Mouse (Mus musculus): Measurements from ENCODE around the gene Pde6h. TPM values are rescaled to one million over a fixed set of nuclear protein-coding genes. Genes with fewer than 3 reads are reported as not detected.
"Not testable (repeated sequence)": the region's sequence is repeated elsewhere in the genome, so short reads cannot be mapped to it uniquely, and the experiment has no call there.

The Pde6h gene
- polyA plus RNA-seq, 1 experiment from 2014 or later, result 0.20 TPM

- Histone ChIP-seq H3K27me3 (ENCODE audit: control insufficient read depth, insufficient read depth, low read depth, low read length) (no peaks in the 10 kb centered on the region), H3K36me3 (ENCODE audit: control insufficient read depth, insufficient read depth, low read length) (no peaks in the 10 kb centered on the region), H3K4me2 (ENCODE audit: low read depth, low read length) (no peak overlapping the region), H3K4me1 (replicated peaks; ENCODE audit: control insufficient read depth, insufficient read depth, low read length) (no peaks in the 10 kb centered on the region), H3K4me3 (ENCODE audit: low read length) (no peak overlapping the region), H3K9ac (ENCODE audit: low read length) (no peak overlapping the region), H3K9me3 (ENCODE audit: control insufficient read depth, low read length) (no peaks in the 10 kb centered on the region), H3K27ac (ENCODE audit: low read length) (no peak overlapping the region)
- ATAC-seq (ENCODE audit: low read depth), result no peak
- WGBS, result 81% methylated on average over 3 of the region's 3 CpGs
Observed at GRCm38 (mm10) chr6:136955240-136955639, 31.6 kb downstream of the Pde6h start.

GRCm38 (mm10) chr6:136957062-136957461, 33.4 kb downstream of the Pde6h start:
- no peak overlapping the region for H3K4me2 ChIP-seq (ENCODE audit: low read depth, low read length)
- no peaks in the 10 kb centered on the region for H3K27me3 ChIP-seq (ENCODE audit: control insufficient read depth, insufficient read depth, low read depth, low read length)
- ATAC-seq (ENCODE audit: low read depth), result no peak
- no peaks in the 10 kb centered on the region for H3K4me1 ChIP-seq (replicated peaks; ENCODE audit: control insufficient read depth, insufficient read depth, low read length)
- 70% methylated on average over 7 of the region's 7 CpGs for WGBS
- H3K9me3 ChIP-seq (ENCODE audit: control insufficient read depth, low read length), result no peaks in the 10 kb centered on the region
- H3K4me3 ChIP-seq (ENCODE audit: low read length), result no peak overlapping the region
- H3K27ac ChIP-seq (ENCODE audit: low read length), result no peak overlapping the region
- no peaks in the 10 kb centered on the region for H3K36me3 ChIP-seq (ENCODE audit: control insufficient read depth, insufficient read depth, low read length)
- no peak overlapping the region for H3K9ac ChIP-seq (ENCODE audit: low read length)

- WGBS, result 45% methylated on average over 11 of the region's 11 CpGs
- Histone ChIP-seq H3K4me3 (ENCODE audit: low read length) (no peak overlapping the region), H3K4me2 (ENCODE audit: low read depth, low read length) (no peak overlapping the region), H3K9ac (ENCODE audit: low read length) (no peak overlapping the region), H3K9me3 (ENCODE audit: control insufficient read depth, low read length) (no peaks in the 10 kb centered on the region), H3K27ac (ENCODE audit: low read length) (no peak overlapping the region), H3K4me1 (replicated peaks; ENCODE audit: control insufficient read depth, insufficient read depth, low read length) (no peaks in the 10 kb centered on the region), H3K36me3 (ENCODE audit: control insufficient read depth, insufficient read depth, low read length) (no peaks in the 10 kb centered on the region), H3K27me3 (ENCODE audit: control insufficient read depth, insufficient read depth, low read depth, low read length) (no peaks in the 10 kb centered on the region)
- no peak for ATAC-seq (ENCODE audit: low read depth)
Observed at GRCm38 (mm10) chr6:136959131-136959530, 35.5 kb downstream of the Pde6h start.

- no peaks in the 10 kb centered on the region for H3K27me3 ChIP-seq (ENCODE audit: control insufficient read depth, insufficient read depth, low read depth, low read length)
- H3K36me3 ChIP-seq (ENCODE audit: control insufficient read depth, insufficient read depth, low read length), result no peaks in the 10 kb centered on the region
- H3K4me3 ChIP-seq (ENCODE audit: low read length), result no peak overlapping the region
- WGBS, result 73% methylated on average over 11 of the region's 11 CpGs
- H3K9me3 ChIP-seq (ENCODE audit: control insufficient read depth, low read length), result no peaks in the 10 kb centered on the region
- no peak overlapping the region for H3K27ac ChIP-seq (ENCODE audit: low read length)
- H3K4me2 ChIP-seq (ENCODE audit: low read depth, low read length), result no peak overlapping the region
- no peaks in the 10 kb centered on the region for H3K4me1 ChIP-seq (replicated peaks; ENCODE audit: control insufficient read depth, insufficient read depth, low read length)
- H3K9ac ChIP-seq (ENCODE audit: low read length), result no peak overlapping the region
- ATAC-seq (ENCODE audit: low read depth), result no peak
Observed at GRCm38 (mm10) chr6:136962957-136963356, 39.3 kb downstream of the Pde6h start.

GRCm38 (mm10) chr6:136964609-136965510, 41.2 kb downstream of the Pde6h start:
- ATAC-seq (ENCODE audit: low read depth), result no peak
- 57% methylated on average over 13 of the region's 13 CpGs for WGBS
- no peak overlapping the region for H3K9ac ChIP-seq (ENCODE audit: low read length)
- no peak overlapping the region for H3K4me3 ChIP-seq (ENCODE audit: low read length)
- H3K9me3 ChIP-seq (ENCODE audit: control insufficient read depth, low read length), result no peaks in the 10 kb centered on the region
- no peaks in the 10 kb centered on the region for H3K27me3 ChIP-seq (ENCODE audit: control insufficient read depth, insufficient read depth, low read depth, low read length)
- H3K4me1 ChIP-seq (replicated peaks; ENCODE audit: control insufficient read depth, insufficient read depth, low read length), result no peaks in the 10 kb centered on the region
- H3K4me2 ChIP-seq (ENCODE audit: low read depth, low read length), result no peak overlapping the region
- H3K36me3 ChIP-seq (ENCODE audit: control insufficient read depth, insufficient read depth, low read length), result no peaks in the 10 kb centered on the region
- no peak overlapping the region for H3K27ac ChIP-seq (ENCODE audit: low read length)

GRCm38 (mm10) chr6:136965912-136966311, 42.3 kb downstream of the Pde6h start:
- H3K4me2 ChIP-seq (ENCODE audit: low read depth, low read length), result no peak overlapping the region
- no peaks in the 10 kb centered on the region for H3K36me3 ChIP-seq (ENCODE audit: control insufficient read depth, insufficient read depth, low read length)
- H3K27me3 ChIP-seq (ENCODE audit: control insufficient read depth, insufficient read depth, low read depth, low read length), result no peaks in the 10 kb centered on the region
- no peak for ATAC-seq (ENCODE audit: low read depth)
- 62% methylated on average over 10 of the region's 10 CpGs for WGBS
- no peak overlapping the region for H3K27ac ChIP-seq (ENCODE audit: low read length)
- H3K4me3 ChIP-seq (ENCODE audit: low read length), result no peak overlapping the region
- H3K9me3 ChIP-seq (ENCODE audit: control insufficient read depth, low read length), result no peaks in the 10 kb centered on the region
- H3K9ac ChIP-seq (ENCODE audit: low read length), result no peak overlapping the region
- no peaks in the 10 kb centered on the region for H3K4me1 ChIP-seq (replicated peaks; ENCODE audit: control insufficient read depth, insufficient read depth, low read length)

- no peak overlapping the region for H3K4me2 ChIP-seq (ENCODE audit: low read depth, low read length)
- H3K9ac ChIP-seq (ENCODE audit: low read length), result no peak overlapping the region
- H3K27me3 ChIP-seq (ENCODE audit: control insufficient read depth, insufficient read depth, low read depth, low read length), result no peaks in the 10 kb centered on the region
- no peaks in the 10 kb centered on the region for H3K36me3 ChIP-seq (ENCODE audit: control insufficient read depth, insufficient read depth, low read length)
- H3K4me3 ChIP-seq (ENCODE audit: low read length), result no peak overlapping the region
- no peak for ATAC-seq (ENCODE audit: low read depth)
- no peaks in the 10 kb centered on the region for H3K4me1 ChIP-seq (replicated peaks; ENCODE audit: control insufficient read depth, insufficient read depth, low read length)
- H3K9me3 ChIP-seq (ENCODE audit: control insufficient read depth, low read length), result no peaks in the 10 kb centered on the region
- WGBS, result 67% methylated on average over 4 of the region's 4 CpGs
- no peak overlapping the region for H3K27ac ChIP-seq (ENCODE audit: low read length)
Observed at GRCm38 (mm10) chr6:136967466-136967865, 43.8 kb downstream of the Pde6h start.

- not testable (repeated sequence) for H3K9me3 ChIP-seq (ENCODE audit: control insufficient read depth, low read length); H3K4me2 ChIP-seq (ENCODE audit: low read depth, low read length); H3K27me3 ChIP-seq (ENCODE audit: control insufficient read depth, insufficient read depth, low read depth, low read length); H3K4me1 ChIP-seq (replicated peaks; ENCODE audit: control insufficient read depth, insufficient read depth, low read length); H3K36me3 ChIP-seq (ENCODE audit: control insufficient read depth, insufficient read depth, low read length); H3K4me3 ChIP-seq (ENCODE audit: low read length); H3K9ac ChIP-seq (ENCODE audit: low read length)
- 0 out of 2 replicates have a peak overlapping the region, but pooled peaks have one; percentile 43 for H3K27ac ChIP-seq (ENCODE audit: low read length)
- ATAC-seq (ENCODE audit: low read depth), result peak; percentile 72
- WGBS, result 22% methylated on average over 4 of the region's 4 CpGs
Observed at GRCm38 (mm10) chr6:136968877-136969276, 45.2 kb downstream of the Pde6h start.

- peak overlapping the region; percentile 67; the same call in 1 of the 2 replicates for H3K27ac ChIP-seq (ENCODE audit: low read length)
- no peak overlapping the region for H3K4me2 ChIP-seq (ENCODE audit: low read depth, low read length)
- no peak overlapping the region for H3K9ac ChIP-seq (ENCODE audit: low read length)
- no peaks in the 10 kb centered on the region for H3K27me3 ChIP-seq (ENCODE audit: control insufficient read depth, insufficient read depth, low read depth, low read length)
- peaks cover 6% of the 10 kb centered on the region for H3K4me1 ChIP-seq (replicated peaks; ENCODE audit: control insufficient read depth, insufficient read depth, low read length)
- H3K36me3 ChIP-seq (ENCODE audit: control insufficient read depth, insufficient read depth, low read length), result no peaks in the 10 kb centered on the region
- no peak for ATAC-seq (ENCODE audit: low read depth)
- 79% methylated on average over 23 of the region's 23 CpGs for WGBS
- H3K4me3 ChIP-seq (ENCODE audit: low read length), result no peak overlapping the region
- H3K9me3 ChIP-seq (ENCODE audit: control insufficient read depth, low read length), result no peaks in the 10 kb centered on the region
Observed at GRCm38 (mm10) chr6:136979274-136980082, 55.8 kb downstream of the Pde6h start.
